Mouse (Mus musculus) neural tube, postnatal 0 days (tissue): Measurements from ENCODE around the gene Lrch2. TPM values are rescaled to one million over a fixed set of nuclear protein-coding genes. Genes with fewer than 3 reads are reported as not detected.

Experiments
- polyA plus RNA-seq: library from polyadenylated mRNA; unstranded; fragments of >200 nt; fragmentation: Nextera tagmentation; extraction: Ambion mirVana; gene quantifications from 2 replicates; pipeline ENCODE4 v1.2.1, GENCODE M21; 2015

Lrch2 gene
- 6.2 and 6.3 TPM in 2 replicates for polyA plus RNA-seq

GRCm38 (mm10) chrX:147553421-147554201, at the start of gene Lrch2:
Gene Lrch2, minus strand, starts transcription at chrX:147554081.

GRCm38 (mm10) chrX:147453610-147454009, 100.3 kb downstream of the Lrch2 start, which contains the start of gene Vmn1r239-ps:
Gene Vmn1r239-ps, minus strand, starts transcription at chrX:147453710.

GRCm38 (mm10) chrX:147429129-147429528, 124.8 kb downstream of the Lrch2 start, which contains the start of gene Il13ra2:
Gene Il13ra2, minus strand, starts transcription at chrX:147429192.

Other genes starting within 250 kb of the Lrch2 start
- gene Il13ra2, start 124.9 kb downstream of the Lrch2 start, polyA plus RNA-seq, result 0.88 and 1.2 TPM in 2 replicates
- not detected in 2 replicates for gene Vmn1r239-ps, start 100.4 kb downstream of the Lrch2 start, polyA plus RNA-seq
- not detected in 2 replicates for gene Gm15128, start 211.9 kb upstream of the Lrch2 start, polyA plus RNA-seq